Mouse (Mus musculus): ENCODE results near the gene Tcf3. TPM values are rescaled to one million over a fixed set of nuclear protein-coding genes. Genes with fewer than 3 reads are reported as not detected.
A peak's percentile ranks its signal among the peaks of the same experiment; 100 is the strongest.

Tcf3 gene
- total RNA-seq, 2 experiments from 2014 or later, result 20.3 to 24.2 TPM

- no peak for ATAC-seq (ENCODE audit: poor library complexity, severe bottlenecking)
Measured at GRCm38 (mm10) chr10:80412656-80413541, 20.5 kb downstream of the Tcf3 start.

GRCm38 (mm10) chr10:80407924-80408323, 25.5 kb downstream of the Tcf3 start:
- ATAC-seq (ENCODE audit: poor library complexity, severe bottlenecking), result no peak

- peak; percentile 94 for ATAC-seq (ENCODE audit: poor library complexity, severe bottlenecking)
Measured at GRCm38 (mm10) chr10:80406684-80407501, 26.6 kb downstream of the Tcf3 start, which contains the start of gene Uqcr11. Gene Uqcr11, minus strand, starts transcription at chr10:80406830.

GRCm38 (mm10) chr10:80405481-80406173, 27.8 kb downstream of the Tcf3 start:
- no peak for ATAC-seq (ENCODE audit: poor library complexity, severe bottlenecking)

- ATAC-seq (ENCODE audit: poor library complexity, severe bottlenecking), result no peak
Measured at GRCm38 (mm10) chr10:80403044-80403692, 30.3 kb downstream of the Tcf3 start.

- no peak for ATAC-seq (ENCODE audit: poor library complexity, severe bottlenecking)
Measured at GRCm38 (mm10) chr10:80400704-80401161, 32.7 kb downstream of the Tcf3 start.

GRCm38 (mm10) chr10:80399973-80400703, 33.3 kb downstream of the Tcf3 start:
- no peak for ATAC-seq (ENCODE audit: poor library complexity, severe bottlenecking)

- ATAC-seq (ENCODE audit: poor library complexity, severe bottlenecking), result peak; percentile 91
Measured at GRCm38 (mm10) chr10:80399191-80399972, 34.1 kb downstream of the Tcf3 start, which contains the start of gene Mbd3. Gene Mbd3, minus strand, starts transcription at chr10:80399550.

GRCm38 (mm10) chr10:80398719-80399190, 34.7 kb downstream of the Tcf3 start:
- ATAC-seq (ENCODE audit: poor library complexity, severe bottlenecking), result peak; percentile 66

GRCm38 (mm10) chr10:80398174-80398535, 35.3 kb downstream of the Tcf3 start:
- ATAC-seq (ENCODE audit: poor library complexity, severe bottlenecking), result no peak

GRCm38 (mm10) chr10:80397524-80398173, 35.8 kb downstream of the Tcf3 start:
- no peak for ATAC-seq (ENCODE audit: poor library complexity, severe bottlenecking)

GRCm38 (mm10) chr10:80396822-80397523, 36.5 kb downstream of the Tcf3 start:
- no peak for ATAC-seq (ENCODE audit: poor library complexity, severe bottlenecking)

- ATAC-seq (ENCODE audit: poor library complexity, severe bottlenecking), result no peak
Measured at GRCm38 (mm10) chr10:80395025-80395627, 38.3 kb downstream of the Tcf3 start.

GRCm38 (mm10) chr10:80392687-80393086, 40.8 kb downstream of the Tcf3 start:
- no peak for ATAC-seq (ENCODE audit: poor library complexity, severe bottlenecking)

GRCm38 (mm10) chr10:80390697-80391096, 42.8 kb downstream of the Tcf3 start:
- ATAC-seq (ENCODE audit: poor library complexity, severe bottlenecking), result no peak

GRCm38 (mm10) chr10:80389185-80389708, 44.2 kb downstream of the Tcf3 start:
- no peak for ATAC-seq (ENCODE audit: poor library complexity, severe bottlenecking)

GRCm38 (mm10) chr10:80388731-80389130, 44.7 kb downstream of the Tcf3 start:
- ATAC-seq (ENCODE audit: poor library complexity, severe bottlenecking), result no peak

All from megakaryocyte, adult 5-6 weeks (primary cell).